Mouse (Mus musculus): Measurements from ENCODE around the gene Nms. TPM values are rescaled to one million over a fixed set of nuclear protein-coding genes. Genes with fewer than 3 reads are reported as not detected.
A peak's percentile ranks its signal among the peaks of the same experiment; 100 is the strongest.

Nms gene
- total and polyA plus RNA-seq, 2 experiments, result not detected

- no peak overlapping the region for H3K9ac ChIP-seq (ENCODE audit: low read depth, low read length)
- no peak overlapping the region for H3K27ac ChIP-seq (replicated peaks; ENCODE audit: insufficient read depth, low read depth, low read length)
- no peaks in the 10 kb centered on the region for H3K4me1 ChIP-seq (ENCODE audit: control insufficient read depth, insufficient read depth, low read length)
- DNase-seq (ENCODE audit: extremely low read depth, low read depth, low spot score), result no peak
- no peaks in the 10 kb centered on the region for H3K27me3 ChIP-seq (ENCODE audit: control insufficient read depth, insufficient read depth, low read length)
- H3K4me3 ChIP-seq (ENCODE audit: insufficient read depth, low read depth, low read length), result no peak overlapping the region
- WGBS, result 76% methylated on average over 4 of the region's 4 CpGs
- TF ChIP-seq POLR2A (IDR thresholded peaks at IDR 0.05; ENCODE audit: extremely low read depth, insufficient read depth, low read length) (no peak), CTCF (IDR thresholded peaks at IDR 0.05; ENCODE audit: low read depth, low read length) (no peak)
- no peaks in the 10 kb centered on the region for H3K36me3 ChIP-seq (ENCODE audit: control insufficient read depth, insufficient read depth, low read length)
- H3K79me2 ChIP-seq (ENCODE audit: control insufficient read depth, insufficient read depth, low read length), result no peaks in the 10 kb centered on the region
These were observed 10.0 kb upstream of the Nms start for GRCm38 (mm10) chr1:38928996-38929395.

DNA sequence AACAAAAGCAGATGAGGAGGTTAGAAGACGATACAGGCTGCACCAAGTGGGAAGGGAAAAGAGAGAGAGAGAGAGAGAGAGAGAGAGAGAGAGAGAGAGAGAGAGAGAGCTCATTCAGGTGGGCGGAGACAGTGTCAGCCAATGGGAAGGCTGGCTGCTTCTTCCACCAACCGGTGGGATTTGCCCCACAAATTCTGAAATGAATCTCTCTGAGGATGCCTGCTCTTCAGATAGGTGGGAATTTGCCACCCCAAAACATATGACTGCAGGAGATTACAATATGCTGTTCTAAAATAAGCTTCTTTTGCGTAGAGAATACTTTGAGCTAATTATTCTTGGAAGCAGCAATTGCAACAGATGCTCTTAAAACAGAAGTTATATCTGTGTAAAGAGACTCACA, 9.5 kb upstream of the Nms start:
- Histone ChIP-seq H3K27me3 (ENCODE audit: control insufficient read depth, insufficient read depth, low read length) (no peaks in the 10 kb centered on the region), H3K4me3 (ENCODE audit: insufficient read depth, low read depth, low read length) (no peak overlapping the region), H3K36me3 (ENCODE audit: control insufficient read depth, insufficient read depth, low read length) (no peaks in the 10 kb centered on the region), H3K27ac (replicated peaks; ENCODE audit: insufficient read depth, low read depth, low read length) (no peak overlapping the region), H3K4me1 (ENCODE audit: control insufficient read depth, insufficient read depth, low read length) (no peaks in the 10 kb centered on the region), H3K79me2 (ENCODE audit: control insufficient read depth, insufficient read depth, low read length) (no peaks in the 10 kb centered on the region), H3K9ac (ENCODE audit: low read depth, low read length) (no peak overlapping the region)
- no peak for DNase-seq (ENCODE audit: extremely low read depth, low read depth, low spot score)
- no peak for TF ChIP-seq CTCF (IDR thresholded peaks at IDR 0.05; ENCODE audit: low read depth, low read length)
- TF ChIP-seq POLR2A (IDR thresholded peaks at IDR 0.05; ENCODE audit: extremely low read depth, insufficient read depth, low read length), result no peak
- WGBS, result 76% methylated on average over 4 of the region's 4 CpGs

GRCm38 (mm10) chr1:38930767-38931166, 8.2 kb upstream of the Nms start:
- H3K9ac ChIP-seq (ENCODE audit: low read depth, low read length), result no peak overlapping the region
- H3K36me3 ChIP-seq (ENCODE audit: control insufficient read depth, insufficient read depth, low read length), result no peaks in the 10 kb centered on the region
- H3K4me3 ChIP-seq (ENCODE audit: insufficient read depth, low read depth, low read length), result no peak overlapping the region
- WGBS, result 53% methylated on average over 8 of the region's 8 CpGs
- DNase-seq (ENCODE audit: extremely low read depth, low read depth, low spot score), result no peak
- no peak overlapping the region for H3K27ac ChIP-seq (replicated peaks; ENCODE audit: insufficient read depth, low read depth, low read length)
- H3K79me2 ChIP-seq (ENCODE audit: control insufficient read depth, insufficient read depth, low read length), result no peaks in the 10 kb centered on the region
- H3K4me1 ChIP-seq (ENCODE audit: control insufficient read depth, insufficient read depth, low read length), result no peaks in the 10 kb centered on the region
- TF ChIP-seq CTCF (IDR thresholded peaks at IDR 0.05; ENCODE audit: low read depth, low read length) (no peak), POLR2A (IDR thresholded peaks at IDR 0.05; ENCODE audit: extremely low read depth, insufficient read depth, low read length) (no peak)
- H3K27me3 ChIP-seq (ENCODE audit: control insufficient read depth, insufficient read depth, low read length), result no peaks in the 10 kb centered on the region

GRCm38 (mm10) chr1:38934668-38935067, 4.3 kb upstream of the Nms start:
- H3K27ac ChIP-seq (replicated peaks; ENCODE audit: insufficient read depth, low read depth, low read length), result no peak overlapping the region
- no peak overlapping the region for H3K4me3 ChIP-seq (ENCODE audit: insufficient read depth, low read depth, low read length)
- 37% methylated on average over 5 of the region's 5 CpGs for WGBS
- H3K4me1 ChIP-seq (ENCODE audit: control insufficient read depth, insufficient read depth, low read length), result no peaks in the 10 kb centered on the region
- H3K79me2 ChIP-seq (ENCODE audit: control insufficient read depth, insufficient read depth, low read length), result no peaks in the 10 kb centered on the region
- peak; percentile 30 for DNase-seq (ENCODE audit: extremely low read depth, low read depth, low spot score)
- no peaks in the 10 kb centered on the region for H3K36me3 ChIP-seq (ENCODE audit: control insufficient read depth, insufficient read depth, low read length)
- TF ChIP-seq POLR2A (IDR thresholded peaks at IDR 0.05; ENCODE audit: extremely low read depth, insufficient read depth, low read length) (no peak), CTCF (IDR thresholded peaks at IDR 0.05; ENCODE audit: low read depth, low read length) (peak; percentile 63)
- H3K27me3 ChIP-seq (ENCODE audit: control insufficient read depth, insufficient read depth, low read length), result no peaks in the 10 kb centered on the region
- no peak overlapping the region for H3K9ac ChIP-seq (ENCODE audit: low read depth, low read length)

DNA sequence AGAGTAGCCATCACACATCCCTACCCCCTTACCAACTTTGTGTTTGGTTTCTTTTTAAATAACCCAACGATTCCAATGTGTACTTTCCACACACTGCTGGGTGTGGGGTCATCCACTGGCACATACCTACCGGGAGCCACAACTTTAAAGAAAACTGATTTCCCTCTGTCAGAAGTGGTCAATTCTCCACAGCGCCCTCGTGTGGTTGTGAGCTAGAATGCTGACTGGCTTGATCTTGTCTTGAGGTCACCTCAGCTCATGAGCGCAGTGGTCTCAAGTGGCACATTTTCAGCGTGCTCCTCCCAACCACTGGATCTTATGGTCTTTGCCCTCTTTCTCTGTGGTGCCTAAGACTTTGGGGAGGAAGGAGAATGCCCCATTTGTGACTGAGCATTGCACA, 2.2 kb upstream of the Nms start:
- H3K27ac ChIP-seq (replicated peaks; ENCODE audit: insufficient read depth, low read depth, low read length), result no peak overlapping the region
- TF ChIP-seq POLR2A (IDR thresholded peaks at IDR 0.05; ENCODE audit: extremely low read depth, insufficient read depth, low read length) (no peak), CTCF (IDR thresholded peaks at IDR 0.05; ENCODE audit: low read depth, low read length) (peak; percentile 70)
- no peaks in the 10 kb centered on the region for H3K27me3 ChIP-seq (ENCODE audit: control insufficient read depth, insufficient read depth, low read length)
- DNase-seq (ENCODE audit: extremely low read depth, low read depth, low spot score), result peak; percentile 35
- WGBS, result 25% methylated on average over 6 of the region's 6 CpGs
- H3K79me2 ChIP-seq (ENCODE audit: control insufficient read depth, insufficient read depth, low read length), result no peaks in the 10 kb centered on the region
- no peak overlapping the region for H3K9ac ChIP-seq (ENCODE audit: low read depth, low read length)
- H3K4me1 ChIP-seq (ENCODE audit: control insufficient read depth, insufficient read depth, low read length), result no peaks in the 10 kb centered on the region
- no peaks in the 10 kb centered on the region for H3K36me3 ChIP-seq (ENCODE audit: control insufficient read depth, insufficient read depth, low read length)
- no peak overlapping the region for H3K4me3 ChIP-seq (ENCODE audit: insufficient read depth, low read depth, low read length)

DNA sequence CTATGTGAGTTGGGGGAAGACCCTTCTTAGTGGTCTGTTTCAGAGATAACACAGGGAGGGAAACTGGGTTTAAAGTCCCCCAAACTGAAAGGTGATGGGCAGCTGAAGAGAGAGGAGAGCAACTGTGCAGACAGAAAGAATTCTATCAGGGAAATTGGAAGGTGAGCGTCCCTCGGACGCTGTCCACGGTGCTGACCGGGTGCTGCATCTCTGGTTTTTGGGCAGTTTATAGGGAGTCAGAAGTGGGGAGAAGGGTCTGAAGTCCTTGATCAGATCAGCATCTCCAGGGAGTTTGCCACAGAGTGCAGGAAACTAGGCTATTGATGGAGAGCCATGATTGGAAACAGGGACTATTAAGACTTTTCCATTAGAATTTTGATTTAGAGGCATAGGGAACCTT, 659 bp downstream of the Nms start:
- no peaks in the 10 kb centered on the region for H3K79me2 ChIP-seq (ENCODE audit: control insufficient read depth, insufficient read depth, low read length)
- no peak overlapping the region for H3K9ac ChIP-seq (ENCODE audit: low read depth, low read length)
- H3K27ac ChIP-seq (replicated peaks; ENCODE audit: insufficient read depth, low read depth, low read length), result no peak overlapping the region
- no peaks in the 10 kb centered on the region for H3K4me1 ChIP-seq (ENCODE audit: control insufficient read depth, insufficient read depth, low read length)
- no peak for TF ChIP-seq POLR2A (IDR thresholded peaks at IDR 0.05; ENCODE audit: extremely low read depth, insufficient read depth, low read length)
- no peak for TF ChIP-seq CTCF (IDR thresholded peaks at IDR 0.05; ENCODE audit: low read depth, low read length)
- no peaks in the 10 kb centered on the region for H3K36me3 ChIP-seq (ENCODE audit: control insufficient read depth, insufficient read depth, low read length)
- no peak overlapping the region for H3K4me3 ChIP-seq (ENCODE audit: insufficient read depth, low read depth, low read length)
- no peaks in the 10 kb centered on the region for H3K27me3 ChIP-seq (ENCODE audit: control insufficient read depth, insufficient read depth, low read length)
- no peak for DNase-seq (ENCODE audit: extremely low read depth, low read depth, low spot score)
- WGBS, result 7% methylated on average over 5 of the region's 5 CpGs

All from liver, adult 2 months (tissue).